Mouse (Mus musculus) hindlimb bud, embryonic 11.5 days (tissue): ENCODE results near the gene Bhlhe23.

Experiments used
- DNase-seq: peaks from one replicate; pipeline ENCODE4 v3.0.0-alpha.2; 2012; ENCODE audit warnings: low read depth, low spot score; ENCODE audit errors: extremely low spot score

Bhlhe23 gene

GRCm38 (mm10) chr2:180775641-180776040 is 1.1 kb downstream of the Bhlhe23 start:
- no peak for DNase-seq

DNA sequence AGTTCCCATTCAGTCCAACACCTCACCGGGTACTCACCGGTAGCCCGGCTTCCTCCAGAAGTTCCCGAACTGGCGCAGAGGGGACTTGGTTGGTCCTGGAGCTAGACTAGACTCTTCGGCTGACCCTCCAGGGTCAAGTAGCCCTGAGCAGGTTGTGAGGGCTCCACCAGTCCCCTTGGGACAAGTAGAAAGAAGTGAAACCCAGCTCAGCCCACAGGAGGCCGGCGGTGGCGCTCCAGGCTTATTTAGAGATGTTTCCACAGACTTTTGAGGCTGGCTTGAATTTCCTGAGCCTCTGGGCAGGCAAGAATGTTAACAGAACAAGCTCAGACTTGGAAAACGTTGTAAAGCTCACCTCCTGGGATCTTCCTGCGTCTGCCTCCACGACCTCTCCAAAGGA is 1.5 kb downstream of the Bhlhe23 start:
- DNase-seq = no peak

- no peak for DNase-seq
Measured at GRCm38 (mm10) chr2:180765713-180766112, 11.0 kb downstream of the Bhlhe23 start.

- no peak for DNase-seq
Measured at GRCm38 (mm10) chr2:180764986-180765385, 11.7 kb downstream of the Bhlhe23 start.

DNA sequence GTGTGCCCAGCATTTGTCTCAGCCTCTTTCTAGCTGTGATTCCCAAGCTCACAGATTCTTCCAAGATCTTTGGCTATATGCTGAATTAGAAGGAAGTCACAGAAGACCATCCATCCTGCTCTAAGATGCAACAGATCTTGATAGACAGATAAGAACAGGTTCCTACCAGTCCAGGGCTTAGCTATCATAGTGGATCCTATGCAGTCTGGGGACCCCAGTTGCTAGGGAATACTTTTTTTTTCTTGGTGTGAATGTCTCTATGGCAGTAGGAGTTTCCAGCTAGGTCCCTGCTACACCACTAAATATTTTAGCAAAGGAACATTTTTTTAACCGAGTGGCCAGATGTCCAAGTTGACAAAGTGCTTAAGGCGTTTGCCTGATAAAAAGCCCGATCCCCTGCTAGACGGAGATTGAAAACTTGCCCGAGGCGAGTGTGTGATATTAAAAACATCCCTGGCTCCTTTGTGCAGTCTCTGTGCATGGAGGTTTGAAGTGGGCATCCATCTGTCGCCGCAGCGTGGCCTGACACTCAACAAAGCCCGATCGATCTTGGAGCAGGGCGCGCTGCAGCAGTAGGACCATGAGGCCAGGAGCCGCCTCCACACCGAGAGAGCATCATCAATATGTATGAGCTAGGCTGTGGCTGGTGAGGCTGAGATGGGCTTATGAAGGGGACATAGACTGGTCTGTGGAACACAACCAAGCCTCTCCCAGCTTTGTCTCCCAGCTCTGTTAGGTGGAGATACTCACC is 18.0 kb downstream of the Bhlhe23 start:
- no peak for DNase-seq

DNA sequence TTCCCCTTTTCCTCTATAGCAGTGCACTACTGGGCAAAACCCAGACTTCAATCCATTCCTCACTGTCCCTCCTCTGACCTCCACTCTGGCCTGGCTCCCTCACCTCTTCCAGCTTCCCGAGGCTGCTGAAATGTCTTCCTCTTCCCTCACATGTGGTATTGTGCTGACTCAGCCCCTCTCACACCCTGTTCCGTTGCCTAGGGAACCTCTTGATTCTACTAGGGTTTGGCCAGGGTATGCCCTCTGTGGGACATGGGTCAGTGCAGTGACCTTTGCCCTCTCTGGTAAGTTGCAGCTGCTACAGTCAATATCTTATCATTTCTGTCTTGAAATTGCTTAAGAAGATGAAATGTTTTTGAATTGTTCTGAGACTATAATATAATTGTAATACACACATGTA is 19.9 kb downstream of the Bhlhe23 start:
- DNase-seq = no peak

DNA sequence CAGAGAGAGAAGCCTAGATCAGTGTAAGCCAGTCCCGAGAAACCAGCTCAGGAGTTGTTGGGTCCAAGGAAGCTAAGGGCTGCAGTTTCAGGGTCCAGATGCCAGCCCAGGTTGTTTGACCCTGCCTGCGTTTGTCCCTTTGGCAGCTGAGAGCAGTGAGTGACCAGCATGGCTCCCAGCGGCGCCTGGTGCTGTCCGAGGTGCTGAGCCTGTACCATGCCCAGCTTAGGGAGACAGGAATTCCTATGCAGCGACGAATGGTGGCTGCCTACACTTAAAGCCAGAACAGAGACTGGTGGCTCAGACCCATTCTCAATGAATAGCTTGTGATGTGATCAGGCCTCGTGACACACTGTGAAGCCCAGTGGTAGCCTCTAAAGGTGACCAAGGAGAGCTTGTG is 20.8 kb downstream of the Bhlhe23 start:
- peak; percentile 39 for DNase-seq

DNA sequence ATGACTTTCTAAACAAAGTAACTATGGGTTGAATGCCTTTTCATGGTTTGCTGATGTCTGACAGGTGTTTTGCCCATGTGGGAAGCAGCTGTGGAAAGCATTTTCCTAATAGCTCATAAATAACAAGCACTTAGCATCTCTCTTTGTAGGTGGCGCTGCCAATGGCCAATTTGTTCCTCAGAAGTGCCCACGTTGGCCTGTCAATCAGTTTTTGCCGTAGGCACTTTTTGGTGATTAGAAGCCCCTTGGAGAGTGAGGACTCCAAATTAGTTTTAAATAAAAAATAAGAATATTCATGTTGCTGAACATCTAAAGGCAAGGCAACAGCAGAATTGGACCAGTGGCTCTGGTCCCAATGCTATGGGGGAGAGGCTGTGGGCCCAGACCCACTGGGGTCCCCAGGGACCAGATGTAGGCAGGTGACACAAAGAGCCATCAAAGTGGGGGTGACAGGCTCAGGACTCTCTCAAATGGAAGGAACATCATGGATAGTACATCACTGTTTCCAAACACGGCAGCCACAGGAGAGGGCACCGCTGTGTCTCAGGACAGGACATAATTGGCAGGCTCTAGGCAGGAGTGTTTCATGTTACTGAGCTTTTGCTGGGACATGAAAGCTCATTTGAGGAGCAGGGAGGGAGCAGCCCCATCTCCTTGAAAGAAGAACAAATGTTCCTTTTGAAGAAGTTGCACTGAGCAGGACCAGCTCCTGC is 21.6 kb downstream of the Bhlhe23 start:
- DNase-seq = no peak

DNA sequence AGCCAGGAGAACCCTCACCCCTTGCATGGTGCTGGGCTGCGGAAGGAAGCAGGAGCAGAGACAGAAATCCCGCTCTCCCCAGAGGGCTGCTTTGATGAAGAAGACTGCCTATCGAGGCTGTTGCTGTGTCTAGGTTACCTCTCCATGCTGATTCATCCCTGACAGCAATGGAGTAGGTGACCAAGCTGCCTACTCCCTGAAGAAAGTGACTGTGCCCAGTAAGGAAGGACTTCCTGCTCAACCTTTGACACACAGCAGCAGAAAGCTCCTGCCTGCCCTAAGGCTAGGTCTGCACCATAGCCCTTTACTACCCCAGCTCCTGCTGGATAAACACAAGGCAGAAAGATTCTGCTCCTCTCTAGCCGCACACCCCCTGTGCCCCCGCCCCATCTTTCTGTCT is 27.8 kb downstream of the Bhlhe23 start:
- no peak for DNase-seq

- DNase-seq = no peak
Measured at GRCm38 (mm10) chr2:180746569-180747192, 30.0 kb downstream of the Bhlhe23 start.

DNA sequence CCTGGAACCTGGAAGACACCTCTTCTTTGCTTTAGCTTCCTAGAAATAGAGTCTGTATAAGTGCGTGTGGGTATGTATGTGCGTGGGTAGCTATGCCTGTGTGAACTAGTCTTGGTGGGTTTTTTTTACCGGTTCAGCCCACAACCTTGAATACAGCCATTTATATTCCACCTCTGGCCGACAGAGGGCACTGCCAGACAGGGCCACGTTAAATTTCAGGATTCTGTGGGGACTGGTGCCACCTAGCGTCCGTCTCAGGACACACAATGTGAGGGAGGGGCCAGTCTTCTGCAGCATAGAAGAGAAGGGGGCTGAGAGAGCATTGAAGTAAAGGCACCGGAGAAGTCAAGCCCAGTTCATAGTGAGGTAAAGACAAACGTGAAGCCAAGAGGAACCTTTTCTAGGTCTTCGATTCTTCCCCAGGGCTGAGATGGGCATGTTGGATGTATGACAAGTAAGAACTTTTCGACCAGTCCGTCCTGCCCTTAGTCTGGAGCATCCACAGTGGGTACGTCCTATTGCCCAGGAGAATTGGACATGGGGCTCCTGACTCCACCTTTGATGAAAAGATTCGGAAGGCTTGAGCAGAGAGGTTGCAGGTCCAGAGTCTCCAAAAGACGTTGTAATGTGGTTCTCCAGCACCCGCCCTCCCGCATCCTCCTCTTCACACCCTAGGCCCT is 31.3 kb downstream of the Bhlhe23 start:
- peak; percentile 62 for DNase-seq

DNA sequence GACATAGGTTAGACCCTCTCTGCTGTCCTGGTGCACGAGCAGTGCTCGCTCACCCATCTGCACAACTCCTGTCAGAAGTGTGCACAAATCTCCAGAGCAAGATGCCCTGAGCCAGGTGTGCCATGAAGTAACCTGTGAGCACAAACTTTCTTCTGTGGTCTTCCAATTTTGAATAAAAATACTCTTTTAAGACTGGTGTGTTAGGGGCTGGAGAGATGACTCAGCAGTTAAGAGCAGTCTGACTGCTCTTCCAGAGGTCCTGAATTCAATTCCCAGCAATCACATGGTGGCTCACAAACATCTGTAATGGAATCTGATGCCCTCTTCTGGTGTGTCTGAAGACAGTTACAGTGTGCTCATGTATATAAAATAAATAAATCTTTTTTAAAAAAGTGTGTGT is 33.4 kb downstream of the Bhlhe23 start:
- no peak for DNase-seq

- no peak for DNase-seq
Measured at GRCm38 (mm10) chr2:180742820-180743219, 33.9 kb downstream of the Bhlhe23 start.

DNA sequence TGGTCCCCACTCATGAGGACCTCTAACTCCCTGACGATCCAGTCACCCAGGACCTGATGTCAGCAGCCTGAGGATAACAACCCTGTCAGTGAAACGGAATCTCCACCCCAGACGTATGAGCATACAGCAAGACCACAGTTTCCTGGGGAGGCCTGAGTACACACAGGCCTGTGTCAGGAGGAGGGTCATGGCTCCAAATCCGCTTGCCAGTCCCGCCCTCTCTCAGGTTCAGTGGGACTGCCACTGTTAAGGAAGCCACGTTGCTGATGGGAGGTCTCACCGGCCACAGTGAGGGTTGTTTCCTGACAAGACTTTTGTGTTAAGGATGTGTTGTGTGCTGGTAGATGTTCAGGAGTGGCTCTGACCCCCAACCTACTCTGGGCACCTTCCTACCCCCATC is 35.3 kb downstream of the Bhlhe23 start:
- no peak for DNase-seq

DNA sequence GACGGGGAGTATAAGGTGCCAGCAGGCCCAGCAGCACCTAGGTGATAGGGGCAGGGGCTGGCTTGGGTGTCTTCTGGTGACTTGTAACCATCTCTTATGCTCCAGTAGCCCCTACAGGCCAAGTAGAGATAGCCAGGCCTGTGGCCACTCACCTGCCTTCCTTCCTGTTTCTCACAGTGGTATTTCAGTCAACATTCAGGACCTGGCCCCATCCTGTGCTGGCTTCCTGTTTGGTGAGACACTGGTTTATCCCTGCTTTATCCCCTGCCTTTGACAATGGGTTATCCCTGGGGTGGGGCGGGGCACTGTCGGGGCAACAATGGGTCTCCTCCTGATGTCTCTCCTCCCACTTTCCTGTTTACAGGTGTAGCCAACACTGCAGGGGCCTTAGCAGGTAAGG is 36.4 kb downstream of the Bhlhe23 start:
- DNase-seq = no peak

DNA sequence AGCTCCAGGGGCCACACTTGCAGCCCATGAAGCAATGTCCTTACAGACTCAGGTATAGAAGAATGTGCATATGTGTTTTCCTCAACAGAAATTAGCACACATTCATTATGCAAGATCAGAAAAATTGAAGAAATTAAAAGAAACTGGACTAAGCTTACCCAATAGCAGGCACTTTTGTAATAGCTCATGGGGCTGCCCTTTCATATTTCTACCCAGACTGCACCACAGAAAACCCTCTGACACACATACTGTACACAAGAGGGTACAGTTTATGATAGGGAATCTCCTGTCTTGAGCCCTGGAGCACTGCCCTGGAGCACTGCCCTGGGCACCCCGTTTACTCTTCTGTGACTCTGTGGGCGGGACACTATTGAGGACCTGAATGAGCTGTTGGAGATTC is 38.7 kb downstream of the Bhlhe23 start:
- DNase-seq = no peak

GRCm38 (mm10) chr2:180735232-180735631 is 41.5 kb downstream of the Bhlhe23 start:
- DNase-seq = no peak

GRCm38 (mm10) chr2:180731984-180732383 is 44.7 kb downstream of the Bhlhe23 start:
- no peak for DNase-seq

DNA sequence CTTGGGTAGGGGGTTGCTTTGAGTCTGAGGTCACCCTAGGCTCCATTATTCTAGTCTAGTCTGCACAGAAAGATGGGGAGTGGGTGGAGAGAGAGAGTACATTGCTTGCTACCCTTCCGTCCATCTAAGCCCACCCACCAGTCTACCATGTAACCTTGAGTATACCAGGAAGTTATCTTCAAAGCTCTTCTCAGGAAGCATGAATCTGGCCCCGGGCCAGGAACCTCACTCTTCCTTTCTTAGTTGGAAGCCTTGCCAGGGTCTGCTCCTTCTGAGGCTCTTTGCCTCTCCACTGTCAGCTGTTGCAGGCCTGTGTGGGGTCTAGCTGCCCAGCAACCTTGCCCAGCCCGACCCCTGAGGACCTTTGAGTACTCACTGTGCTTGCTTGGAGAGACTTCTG is 45.7 kb downstream of the Bhlhe23 start:
- DNase-seq = no peak

- DNase-seq = no peak
Measured at GRCm38 (mm10) chr2:180727613-180728021, 49.1 kb downstream of the Bhlhe23 start.

DNA sequence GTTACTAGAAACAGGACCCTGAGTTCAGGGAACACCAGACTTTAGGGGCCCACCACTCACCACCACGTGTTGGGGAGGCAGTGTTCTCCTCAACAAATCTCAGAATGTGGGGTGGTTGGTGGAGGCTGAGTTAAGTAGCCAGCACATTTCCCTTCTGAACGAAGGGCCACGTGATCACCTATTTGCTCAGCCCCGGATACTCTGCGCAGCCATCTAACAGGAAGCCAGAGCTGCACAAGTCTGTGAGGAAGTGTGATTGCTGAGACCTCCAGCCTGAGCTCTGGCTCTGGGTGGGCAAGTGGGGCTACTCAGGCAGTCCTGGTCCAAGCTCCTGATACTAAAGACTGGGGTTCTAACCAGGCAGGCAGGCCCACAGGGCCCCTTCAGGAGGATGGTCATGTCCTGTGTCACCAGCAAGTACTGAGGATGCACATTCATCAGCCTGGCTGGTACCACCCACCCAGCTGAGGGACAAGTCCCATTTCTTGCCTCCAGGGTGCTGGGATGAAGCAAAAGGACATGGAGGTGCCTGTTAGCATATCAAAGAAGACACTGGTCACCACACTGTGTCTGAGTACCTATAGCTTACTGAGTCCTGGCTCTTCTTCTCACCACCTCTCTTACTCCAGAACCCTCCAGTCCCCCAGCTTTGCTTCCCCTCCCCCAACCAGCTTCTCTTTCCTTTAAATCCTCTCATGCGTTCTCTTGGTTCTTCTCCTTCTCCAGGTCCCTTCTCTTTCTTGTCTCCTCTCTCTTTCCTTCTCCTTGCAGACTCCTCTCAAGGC is 49.9 kb downstream of the Bhlhe23 start:
- no peak for DNase-seq
